Mouse (Mus musculus) kidney, adult 8-10 months (tissue): ENCODE data around the gene Kif26b.

Source experiments
- DNase-seq, 2 experiments: peaks; one replicate each; pipeline ENCODE4 v3.0.0; 2022

The Kif26b gene

GRCm38 (mm10) chr1:178798333-178798732, 269.4 kb downstream of the Kif26b start:
- DNase-seq, result no peak

- DNase-seq, result no peak
Observed at GRCm38 (mm10) chr1:178798886-178799285, 270.0 kb downstream of the Kif26b start.

GRCm38 (mm10) chr1:178799836-178800552, 271.1 kb downstream of the Kif26b start:
- DNase-seq, result no peak

- DNase-seq, result no peak
Observed at GRCm38 (mm10) chr1:178803155-178803554, 274.2 kb downstream of the Kif26b start.

GRCm38 (mm10) chr1:178817476-178817875, 288.6 kb downstream of the Kif26b start:
- no peak for DNase-seq

- no peak for DNase-seq
Observed at GRCm38 (mm10) chr1:178819060-178819459, 290.1 kb downstream of the Kif26b start.

DNA sequence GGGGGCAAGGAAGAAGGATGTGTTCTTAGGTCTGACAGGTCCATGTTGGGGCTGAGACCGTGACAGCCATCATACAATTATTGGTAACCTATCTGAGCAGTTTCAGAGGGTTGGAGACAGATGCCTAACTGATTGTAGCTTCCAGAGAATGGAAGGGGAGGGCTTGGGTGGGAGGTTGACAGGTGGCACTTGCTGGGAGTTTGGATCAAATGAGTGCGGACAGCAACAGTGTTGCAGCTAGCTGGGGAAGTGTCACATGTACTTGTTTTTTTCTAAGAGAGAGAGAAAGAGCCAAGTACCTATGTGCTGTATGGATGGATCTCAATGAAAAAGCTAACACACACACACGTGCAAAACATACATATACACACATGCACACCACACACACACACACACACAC, 291.2 kb downstream of the Kif26b start:
- DNase-seq, result no peak

- DNase-seq, result no peak
Observed at GRCm38 (mm10) chr1:178820556-178821435, 291.9 kb downstream of the Kif26b start.

DNA sequence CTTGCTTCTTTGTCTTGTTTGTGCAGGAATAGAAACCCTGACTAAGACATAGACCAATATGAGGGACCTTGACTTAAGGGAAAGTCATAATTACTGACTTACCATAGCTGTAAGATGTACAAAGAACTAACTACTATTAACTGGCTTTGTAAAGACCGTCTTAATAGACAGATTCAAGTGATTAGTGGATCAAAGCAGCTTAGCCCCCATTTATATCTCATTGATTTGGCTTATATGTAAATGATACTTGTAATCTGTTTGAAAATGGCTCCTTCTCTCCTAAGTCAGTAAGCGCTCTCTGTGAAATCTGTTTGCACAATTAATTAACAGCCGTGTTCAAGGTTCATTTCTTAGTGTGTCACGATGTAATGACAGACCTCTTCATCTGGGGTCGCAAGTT, 295.9 kb downstream of the Kif26b start:
- DNase-seq, result no peak

DNA sequence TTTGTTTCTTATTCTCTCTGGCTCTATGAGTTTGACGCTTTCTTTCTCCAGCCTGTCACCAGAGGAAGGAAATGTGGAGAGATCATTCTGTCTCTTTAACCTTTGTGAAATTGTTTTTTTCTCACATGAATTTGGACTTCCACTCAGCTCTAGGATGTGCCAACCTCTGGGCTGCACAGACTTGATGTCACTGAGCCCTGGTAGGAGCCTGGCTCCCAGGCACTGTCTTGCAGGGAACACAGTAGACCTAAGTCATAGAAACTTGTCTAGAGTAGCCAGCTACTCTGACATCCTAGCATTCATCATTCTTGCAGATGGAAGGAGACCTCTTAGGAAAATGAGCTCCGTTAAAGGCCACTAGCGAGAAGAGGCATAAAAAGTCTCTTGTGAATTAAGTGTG, 298.3 kb downstream of the Kif26b start:
- DNase-seq, result no peak

- DNase-seq, result no peak
Observed at GRCm38 (mm10) chr1:178829456-178829855, 300.5 kb downstream of the Kif26b start.

- DNase-seq, result no peak
Observed at GRCm38 (mm10) chr1:178832571-178832970, 303.6 kb downstream of the Kif26b start.

DNA sequence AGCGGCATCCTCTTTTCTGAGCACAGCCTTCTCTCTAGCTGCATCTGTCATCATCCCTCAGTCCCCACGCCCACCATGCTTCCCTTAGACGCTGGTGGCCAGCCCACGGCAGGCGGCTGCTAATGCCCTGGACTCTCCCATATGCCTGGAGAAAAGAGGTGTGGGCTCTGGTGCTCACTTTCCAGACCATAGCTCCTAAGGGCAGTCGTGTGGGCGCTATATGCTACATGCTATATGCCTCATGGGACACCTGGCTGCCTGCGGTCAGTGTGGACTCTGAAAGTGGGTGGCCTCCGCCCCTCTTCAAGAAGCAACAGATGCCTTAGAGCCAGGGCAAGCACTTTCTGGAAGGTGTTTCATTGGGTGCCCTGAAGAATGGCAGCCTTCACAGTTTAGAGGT, 306.9 kb downstream of the Kif26b start:
- no peak for DNase-seq

DNA sequence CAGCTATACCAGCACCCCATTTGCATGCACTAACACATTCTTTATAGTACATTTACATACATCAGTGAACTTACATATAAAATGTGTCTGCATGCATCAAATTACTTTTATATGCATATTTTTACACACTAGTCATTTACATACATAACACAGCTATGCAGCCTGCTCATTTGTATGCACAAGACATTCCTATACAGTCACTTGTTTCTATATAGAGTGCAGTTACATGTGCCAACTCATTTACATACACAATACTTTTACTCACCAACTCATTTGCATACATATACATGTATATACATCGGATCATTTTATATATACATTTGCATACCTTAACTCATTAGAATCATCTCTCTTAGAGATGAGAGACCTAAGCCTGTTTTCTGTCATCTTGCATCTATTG, 308.1 kb downstream of the Kif26b start:
- no peak for DNase-seq

- DNase-seq, result no peak
Observed at GRCm38 (mm10) chr1:178838696-178839320, 309.9 kb downstream of the Kif26b start.

DNA sequence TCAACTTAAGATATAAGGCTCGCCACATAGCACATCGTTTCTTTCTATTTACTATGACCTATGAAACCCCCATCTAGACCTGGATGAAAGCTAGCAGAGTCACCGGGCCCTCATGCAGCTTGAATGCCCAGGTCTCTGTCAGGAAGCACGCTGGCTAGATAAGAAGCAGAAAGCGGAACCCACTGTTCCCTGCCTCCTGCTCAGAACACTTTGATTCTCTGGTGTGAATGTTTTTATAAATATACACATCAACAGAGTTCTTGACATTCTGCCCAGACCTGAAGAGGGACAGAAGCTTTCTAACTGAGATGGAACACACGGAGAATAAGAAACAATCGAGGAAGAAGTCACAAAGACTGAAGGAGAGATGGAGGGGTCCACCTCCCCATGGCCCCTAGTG, 311.4 kb downstream of the Kif26b start:
- no peak for DNase-seq

DNA sequence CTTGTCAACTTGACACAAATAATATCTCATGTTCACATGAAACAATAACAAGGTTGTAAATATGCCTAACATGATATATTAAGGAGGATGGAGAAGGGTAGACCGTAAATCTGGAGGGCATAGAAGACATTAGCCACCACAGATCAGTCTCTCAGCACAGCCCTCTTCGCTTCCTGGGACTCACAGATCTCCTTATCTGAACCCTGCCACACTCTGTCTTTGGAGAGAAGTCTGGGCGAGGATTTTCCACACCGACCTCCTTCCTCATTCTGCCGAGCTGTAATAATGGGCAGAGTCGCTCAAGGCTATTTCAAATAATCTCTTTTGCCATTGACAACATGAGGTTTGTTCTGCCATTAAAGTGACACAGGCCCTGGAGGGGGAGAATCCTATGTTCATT, 315.9 kb downstream of the Kif26b start:
- DNase-seq, result no peak

- no peak for DNase-seq
Observed at GRCm38 (mm10) chr1:178847569-178847968, 318.6 kb downstream of the Kif26b start.

DNA sequence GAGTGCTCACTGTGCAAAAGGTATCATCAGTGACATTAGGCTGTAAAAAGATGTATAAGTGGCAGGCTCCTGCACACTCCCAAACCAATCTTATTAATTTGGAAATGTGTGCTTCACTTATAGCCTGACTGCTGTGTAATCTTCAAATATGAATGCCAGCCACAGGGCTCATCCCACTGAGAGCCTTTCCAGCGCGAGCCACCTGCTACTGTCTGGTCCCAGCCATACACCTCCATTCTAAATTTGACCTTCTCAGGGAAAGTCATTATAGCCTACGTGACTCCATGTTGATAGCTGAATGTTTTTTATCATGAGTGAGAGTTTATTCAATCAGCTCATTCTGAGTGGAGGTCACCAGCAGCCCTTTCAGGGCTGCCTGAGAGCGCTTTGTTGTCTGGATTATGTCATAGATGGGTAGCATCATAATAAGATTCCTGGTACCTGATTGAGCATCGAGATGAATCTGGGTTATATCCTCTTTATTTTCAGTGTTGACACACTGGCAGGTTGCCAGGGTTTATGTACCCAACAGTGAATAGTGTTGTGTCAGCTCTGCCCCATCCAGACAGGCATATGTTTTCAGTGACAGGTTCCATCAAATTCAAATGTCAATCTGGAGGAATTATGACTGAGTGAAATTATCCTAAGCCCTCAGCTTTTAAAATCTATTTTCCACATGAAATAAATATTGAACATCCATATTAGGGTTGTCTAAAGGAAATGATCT, 319.6 kb downstream of the Kif26b start:
- DNase-seq, result no peak

DNA sequence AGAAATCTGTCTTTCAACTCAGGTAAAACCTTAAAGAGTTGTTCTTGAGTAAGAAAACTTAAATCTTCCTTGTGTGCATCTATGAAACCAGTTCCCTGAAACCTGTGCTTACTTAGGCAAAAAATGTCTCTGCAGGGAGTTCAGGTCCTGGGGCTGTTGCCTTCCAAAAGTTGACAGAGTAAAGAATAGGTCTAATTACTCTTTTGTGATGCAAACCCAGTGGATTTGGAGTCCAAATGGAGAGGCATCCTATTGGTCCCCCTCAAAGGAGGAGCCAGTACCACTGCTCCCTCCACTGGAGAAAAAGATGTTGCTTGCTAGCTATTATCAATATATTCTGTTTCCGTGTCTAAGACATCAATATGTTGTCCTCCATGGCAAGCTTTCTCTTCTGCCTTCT, 321.6 kb downstream of the Kif26b start:
- DNase-seq, result no peak

GRCm38 (mm10) chr1:178854936-178855335, 326.0 kb downstream of the Kif26b start:
- no peak for DNase-seq

- no peak for DNase-seq
Observed at GRCm38 (mm10) chr1:178855974-178856373, 327.0 kb downstream of the Kif26b start.
